Mouse (Mus musculus): ENCODE measurements at regions not wholly inside any gene's neighbourhood (a gene's known extent, or its start where the extent isn't known, plus 50 kb on each side); places are given as distances from the start of the nearest gene placed in this dataset.

DNA sequence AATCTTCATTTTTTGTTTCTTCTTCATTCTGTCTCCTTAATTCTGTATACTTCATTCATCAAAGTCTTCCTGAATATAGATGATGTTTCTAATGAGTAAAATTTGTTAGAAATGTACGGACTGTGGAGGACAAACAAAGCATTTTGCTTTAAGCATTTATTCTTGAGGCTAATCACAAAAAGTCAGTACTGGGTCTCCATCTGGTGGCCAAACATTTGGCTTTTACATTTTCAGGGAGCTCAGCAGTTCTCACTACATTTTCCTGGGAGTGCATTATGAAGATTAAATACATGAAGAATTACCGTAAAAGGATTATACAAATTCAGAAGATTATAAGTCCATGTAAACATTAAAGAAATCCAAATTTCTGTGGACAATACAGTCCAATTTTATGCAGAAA, 123.6 kb upstream of the Apob start:
- peak; percentile 60 for TF ChIP-seq CTCF (IDR thresholded peaks at IDR 0.05)
- Histone ChIP-seq H3K4me3 (no peak overlapping the region), H3K27ac (no peak overlapping the region)
- no peak for DNase-seq (ENCODE audit: extremely low spot score in 1 of 2, low spot score in 2 of 2)
- intact Hi-C loops (cut with DNase I), result no loop called here

DNA sequence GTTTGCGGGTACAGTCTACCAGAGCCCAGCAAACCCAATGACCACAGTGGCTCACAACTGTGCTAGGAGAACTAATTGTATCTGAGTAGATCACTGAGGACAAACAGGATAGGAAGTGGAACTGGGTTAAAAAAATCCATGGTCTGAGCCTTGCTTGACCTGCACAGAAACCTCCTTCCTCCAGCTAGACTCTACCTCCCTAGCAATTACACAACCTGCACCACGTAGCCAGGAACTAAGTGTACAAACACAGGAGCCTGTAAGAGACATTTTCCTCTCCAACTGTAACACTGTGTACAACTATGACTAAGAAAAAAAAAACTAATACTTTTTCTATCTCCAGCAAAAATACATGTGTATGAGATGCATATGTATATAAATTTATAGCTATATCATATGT, 121.8 kb upstream of the Apob start:
- Histone ChIP-seq H3K4me3 (no peak overlapping the region), H3K27ac (no peak overlapping the region)
- intact Hi-C loops (cut with DNase I), result no loop called here
- no peak for DNase-seq (ENCODE audit: extremely low spot score in 1 of 2, low spot score in 2 of 2)
- TF ChIP-seq CTCF (IDR thresholded peaks at IDR 0.05), result no peak

DNA sequence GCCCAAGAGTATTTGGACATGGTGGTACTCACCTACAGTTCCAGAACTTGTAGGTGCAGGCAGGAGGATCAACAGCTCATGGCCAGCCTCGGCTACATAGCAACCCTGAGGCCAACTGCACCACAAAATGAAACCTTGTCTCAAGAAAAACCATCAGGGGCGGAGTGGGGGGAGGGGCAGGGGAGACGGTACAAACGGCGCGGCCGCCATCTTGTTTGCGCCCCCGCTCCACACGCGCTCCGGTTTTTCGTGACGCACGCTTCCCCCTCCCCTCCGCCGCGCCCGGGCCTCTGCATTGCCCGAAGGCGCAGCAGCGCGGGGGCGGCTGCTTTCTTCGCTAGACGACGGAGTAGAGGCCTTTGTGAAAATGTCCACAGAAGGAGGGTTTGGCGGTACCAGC, 117.9 kb upstream of the Apob start:
- TF ChIP-seq CTCF (IDR thresholded peaks at IDR 0.05), result no peak
- intact Hi-C loops (cut with DNase I), result no loop called here
- Histone ChIP-seq H3K4me3 (no peak overlapping the region), H3K27ac (no peak overlapping the region)
- DNase-seq (ENCODE audit: extremely low spot score in 1 of 2, low spot score in 2 of 2), result no peak

DNA sequence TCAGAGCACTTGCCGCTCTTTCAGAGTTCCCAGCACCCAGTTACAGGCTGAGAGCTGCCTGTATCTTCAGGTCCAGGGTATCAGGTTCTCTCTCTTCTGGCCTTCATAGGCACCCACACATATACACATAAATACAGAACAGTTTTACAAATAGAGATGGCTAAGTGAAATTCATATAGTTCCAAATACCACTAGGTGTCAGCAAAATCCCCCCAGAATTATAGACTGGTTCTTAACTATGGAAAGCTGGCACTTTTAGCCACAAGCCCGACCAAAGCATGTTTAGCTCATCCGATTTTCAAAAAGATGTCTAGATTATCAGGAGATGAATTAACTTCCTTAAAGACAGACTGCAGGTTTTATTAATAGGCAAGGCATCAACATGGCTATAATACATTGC, 107.4 kb upstream of the Apob start:
- intact Hi-C loops (cut with DNase I), result loop anchor here (1.0 kb wide), 1 partner anchor 108 kb away; no protein-coding TSS in a partner anchor
- DNase-seq (ENCODE audit: extremely low spot score in 1 of 2, low spot score in 2 of 2), result no peak
- no peak overlapping the region for H3K27ac ChIP-seq
- no peak overlapping the region for H3K4me3 ChIP-seq
- peak; percentile 53 for TF ChIP-seq CTCF (IDR thresholded peaks at IDR 0.05)

DNA sequence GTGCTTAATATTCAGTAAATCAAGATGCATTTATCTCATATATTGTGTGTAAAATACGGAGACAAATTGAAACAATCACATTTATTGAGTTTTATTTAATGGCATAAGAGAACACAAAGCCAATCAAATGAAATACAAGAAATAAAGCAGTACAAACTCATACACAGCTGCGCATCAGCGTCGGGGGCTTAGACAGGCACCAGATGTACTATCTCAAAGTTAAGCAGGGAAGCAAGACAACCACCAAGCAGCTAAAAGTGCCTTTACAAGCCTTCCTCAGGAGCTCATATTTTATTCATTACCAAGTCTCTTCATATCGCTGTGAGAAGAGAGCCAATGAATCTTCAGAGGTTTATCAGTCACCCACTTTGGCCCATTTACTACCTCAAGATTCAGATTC, 107.0 kb upstream of the Apob start:
- TF ChIP-seq CTCF (IDR thresholded peaks at IDR 0.05), result no peak
- intact Hi-C loops (cut with DNase I), result loop anchor here (1.0 kb wide), 1 partner anchor 108 kb away; no protein-coding TSS in a partner anchor
- no peak overlapping the region for H3K4me3 ChIP-seq
- no peak for DNase-seq (ENCODE audit: extremely low spot score in 1 of 2, low spot score in 2 of 2)
- no peak overlapping the region for H3K27ac ChIP-seq

DNA sequence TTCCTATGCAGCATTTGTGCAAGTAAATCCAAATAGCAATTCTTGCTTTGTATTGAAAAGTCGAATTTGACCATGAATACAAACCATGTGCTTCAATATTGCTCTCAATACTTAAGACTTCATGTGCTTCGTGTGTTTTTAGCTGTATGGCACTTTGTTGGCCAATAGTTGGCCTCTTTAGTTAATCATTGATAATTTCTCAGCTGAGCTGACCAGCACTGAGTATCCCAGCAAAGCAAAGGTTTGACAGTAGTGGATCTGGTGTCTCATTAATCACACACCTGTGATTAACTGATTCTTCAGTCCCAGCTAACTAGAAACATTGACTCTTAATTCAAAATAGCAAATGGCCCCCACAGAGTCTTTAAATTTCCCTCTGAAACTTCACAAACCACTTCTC, 102.0 kb upstream of the Apob start:
- Histone ChIP-seq H3K27ac (no peak overlapping the region), H3K4me3 (no peak overlapping the region)
- intact Hi-C loops (cut with DNase I), result no loop called here
- no peak for TF ChIP-seq CTCF (IDR thresholded peaks at IDR 0.05)
- no peak for DNase-seq (ENCODE audit: extremely low spot score in 1 of 2, low spot score in 2 of 2)

DNA sequence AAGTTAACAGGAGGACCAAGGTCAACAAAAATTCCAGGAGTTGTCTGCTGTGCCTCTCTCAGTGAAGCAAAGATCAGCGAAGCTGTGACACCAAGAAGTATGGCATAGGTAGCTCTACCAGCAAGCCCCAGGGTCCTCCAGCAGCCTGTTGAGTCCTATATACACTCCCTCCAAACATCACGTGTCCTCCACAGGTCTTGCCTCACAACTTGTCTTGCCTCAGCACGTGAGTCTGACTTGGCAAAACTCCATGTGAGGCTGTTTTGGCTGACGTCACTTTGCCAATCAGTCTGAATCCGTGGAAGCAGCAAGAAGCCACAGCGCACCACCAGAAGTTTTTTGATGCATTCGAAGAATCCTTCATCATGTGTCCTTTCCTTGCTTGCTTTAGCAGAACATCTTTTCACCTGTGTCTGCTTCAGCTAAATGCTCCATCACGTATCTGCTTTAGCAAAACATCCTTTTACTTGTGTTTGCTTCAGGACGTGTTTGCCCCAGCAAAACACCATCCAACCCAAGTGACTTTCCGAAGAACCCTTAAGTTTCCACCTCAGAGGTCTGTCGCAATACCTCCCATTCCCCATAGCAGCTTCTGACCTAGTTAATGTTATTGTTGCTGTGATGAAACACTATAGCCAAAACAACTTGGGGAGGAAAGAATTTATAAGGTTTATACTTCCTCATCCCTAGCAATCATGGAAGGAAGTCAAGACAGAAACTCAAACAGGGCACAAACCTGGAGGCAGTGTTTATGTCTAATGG, 101.0 kb upstream of the Apob start:
- TF ChIP-seq CTCF (IDR thresholded peaks at IDR 0.05), result no peak
- H3K4me3 ChIP-seq, result no peak overlapping the region
- intact Hi-C loops (cut with DNase I), result no loop called here
- no peak for DNase-seq (ENCODE audit: extremely low spot score in 1 of 2, low spot score in 2 of 2)
- no peak overlapping the region for H3K27ac ChIP-seq

DNA sequence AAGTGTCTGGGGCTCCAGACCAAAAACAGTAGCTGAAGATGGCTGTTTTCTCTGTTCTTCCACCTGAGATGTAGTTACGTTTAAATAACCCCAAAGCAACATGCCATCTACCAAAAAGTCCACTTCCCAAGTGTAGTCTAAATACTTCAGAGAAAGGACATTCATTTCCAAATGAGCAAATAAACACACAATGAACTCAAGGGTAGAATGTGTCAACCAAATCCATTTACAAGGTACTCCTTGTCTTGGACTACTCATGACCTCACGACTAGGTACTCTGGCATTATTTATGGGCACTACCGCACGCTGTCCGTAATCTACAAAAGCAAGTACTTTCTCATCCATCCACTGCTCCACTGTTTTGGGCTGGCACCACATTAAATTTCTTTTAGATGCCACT, 98.7 kb upstream of the Apob start:
- Histone ChIP-seq H3K27ac (no peak overlapping the region), H3K4me3 (no peak overlapping the region)
- no peak for DNase-seq (ENCODE audit: extremely low spot score in 1 of 2, low spot score in 2 of 2)
- intact Hi-C loops (cut with DNase I), result no loop called here
- no peak for TF ChIP-seq CTCF (IDR thresholded peaks at IDR 0.05)

DNA sequence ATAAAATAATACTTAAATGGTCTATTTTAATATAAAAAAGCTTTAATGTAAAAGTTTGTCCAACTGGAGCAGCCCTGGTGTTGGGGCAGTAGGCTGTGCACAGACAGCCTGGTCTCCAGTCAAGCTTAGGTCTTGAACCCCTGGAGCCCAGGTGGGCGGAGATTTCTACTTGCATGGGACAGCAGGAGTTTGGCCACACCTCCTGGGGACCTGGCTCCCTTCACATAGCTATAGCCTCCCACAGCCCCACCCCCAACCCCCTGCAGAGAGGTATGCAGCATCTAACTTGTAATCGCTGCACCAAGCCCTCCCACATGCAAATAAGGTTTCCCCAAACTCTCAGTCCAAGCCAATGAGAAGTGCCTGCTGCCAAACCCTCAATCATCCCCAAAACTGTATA, 81.3 kb upstream of the Apob start:
- TF ChIP-seq CTCF (IDR thresholded peaks at IDR 0.05), result no peak
- DNase-seq (ENCODE audit: extremely low spot score in 1 of 2, low spot score in 2 of 2), result no peak
- intact Hi-C loops (cut with DNase I), result no loop called here
- no peak overlapping the region for H3K4me3 ChIP-seq
- no peak overlapping the region for H3K27ac ChIP-seq

DNA sequence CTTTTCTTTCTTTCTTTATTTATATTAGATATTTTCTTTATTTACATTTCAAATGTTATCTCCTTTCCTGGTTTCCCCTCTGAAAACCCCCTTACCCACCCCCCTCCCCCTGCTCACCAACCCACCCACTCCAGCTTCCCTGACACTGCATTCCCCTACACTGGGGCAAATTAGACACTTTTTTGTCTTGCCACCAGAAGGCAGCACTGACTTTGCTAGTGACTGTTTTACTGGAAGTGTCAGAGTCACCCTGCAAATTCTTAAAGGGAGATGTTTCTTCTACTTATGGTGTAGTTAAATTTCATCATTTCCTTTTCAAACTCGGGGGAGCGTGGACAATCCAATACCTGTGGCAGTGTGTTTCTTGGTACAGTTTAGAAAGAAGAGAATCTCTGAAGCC, 72.1 kb upstream of the Apob start:
- no peak for DNase-seq (ENCODE audit: extremely low spot score in 1 of 2, low spot score in 2 of 2)

DNA sequence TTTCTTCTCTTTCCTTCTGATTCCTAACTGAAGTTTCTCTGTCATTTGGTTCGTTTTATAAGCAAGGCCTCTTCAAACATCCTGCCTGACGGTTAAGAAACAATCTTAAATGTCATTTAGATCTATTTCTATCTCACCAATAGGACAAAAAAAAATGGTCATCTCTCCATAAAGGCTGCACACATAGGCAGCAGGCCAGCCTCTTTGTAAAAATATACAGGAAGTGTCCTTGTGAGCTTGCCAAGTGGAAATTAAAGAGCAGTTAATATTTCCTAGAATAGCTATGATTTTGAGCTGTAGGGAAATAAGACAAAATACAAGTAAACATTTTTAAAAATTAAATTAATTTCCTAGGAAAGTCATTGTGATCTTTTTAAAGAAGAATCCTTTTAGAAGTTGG, 70.6 kb upstream of the Apob start:
- intact Hi-C loops (cut with DNase I), result loop anchor here (2.0 kb wide), 1 partner anchor 70 kb away; the partner anchor contains the start of gene Apob
- Histone ChIP-seq H3K4me3 (no peak overlapping the region), H3K27ac (no peak overlapping the region)
- no peak for DNase-seq (ENCODE audit: extremely low spot score in 1 of 2, low spot score in 2 of 2)
- TF ChIP-seq CTCF (IDR thresholded peaks at IDR 0.05), result no peak

More for the DNA sequence above, 72.1 kb upstream of the Apob start:
- intact Hi-C loops (cut with DNase I), result no loop called here
- peak; percentile 24 for TF ChIP-seq CTCF (IDR thresholded peaks at IDR 0.05)
- no peak overlapping the region for H3K4me3 ChIP-seq
- no peak overlapping the region for H3K27ac ChIP-seq

DNA sequence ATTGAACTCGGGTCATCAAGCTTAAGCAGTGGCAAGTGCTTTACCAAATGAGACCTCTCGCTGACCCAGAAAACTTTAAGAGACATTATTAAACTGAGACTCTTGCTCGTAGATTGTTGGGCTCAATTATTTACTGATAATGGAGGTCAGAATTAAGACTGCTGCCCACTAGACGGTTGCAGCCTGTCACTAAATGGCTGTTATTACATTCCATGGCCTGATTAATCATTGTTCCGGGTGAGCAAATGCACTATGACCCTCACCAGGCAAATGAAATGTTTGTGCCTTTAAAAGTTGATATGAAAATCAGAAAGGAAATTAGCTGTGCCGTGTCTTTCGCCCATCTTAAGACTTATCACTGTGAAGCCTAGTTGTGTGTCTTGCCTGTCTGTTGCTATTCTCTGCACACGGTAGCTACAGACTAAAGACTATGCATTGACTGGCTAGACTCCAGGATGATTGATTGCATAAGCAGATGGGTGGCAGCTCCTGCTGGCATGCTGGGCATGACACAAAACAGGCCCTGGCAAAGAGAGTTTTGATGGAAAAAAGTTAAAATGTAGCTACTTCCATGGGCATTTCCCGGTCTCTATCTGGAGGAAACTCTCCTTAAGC, 67.6 kb upstream of the Apob start:
- Histone ChIP-seq H3K27ac (no peak overlapping the region), H3K4me3 (no peak overlapping the region)
- no peak for TF ChIP-seq CTCF (IDR thresholded peaks at IDR 0.05)
- intact Hi-C loops (cut with DNase I), result no loop called here
- no peak for DNase-seq (ENCODE audit: extremely low spot score in 1 of 2, low spot score in 2 of 2)

DNA sequence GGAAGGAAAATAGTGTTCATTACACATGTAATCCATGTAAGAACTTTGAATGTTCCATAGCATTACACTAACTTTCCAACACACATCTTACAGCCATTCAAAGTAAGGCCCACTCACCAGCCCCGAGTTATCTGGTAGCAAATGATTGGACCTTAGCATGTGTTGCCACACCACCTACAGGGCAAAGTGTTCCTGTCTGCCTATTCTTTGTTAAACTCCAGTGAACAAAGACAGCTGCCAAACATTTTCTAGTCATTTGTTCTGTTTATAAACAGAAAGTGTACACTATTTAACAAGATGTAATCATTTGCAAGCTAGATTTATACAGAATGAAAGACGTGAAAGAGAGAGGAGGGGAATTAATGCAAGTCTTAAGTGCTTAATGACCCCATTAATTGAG, 66.9 kb upstream of the Apob start:
- intact Hi-C loops (cut with DNase I), result no loop called here
- Histone ChIP-seq H3K27ac (no peak overlapping the region), H3K4me3 (no peak overlapping the region)
- DNase-seq (ENCODE audit: extremely low spot score in 1 of 2, low spot score in 2 of 2), result no peak
- no peak for TF ChIP-seq CTCF (IDR thresholded peaks at IDR 0.05)
